Mouse (Mus musculus) Patski (cell line): ENCODE data around the gene Gm44596. TPM values are rescaled to one million over a fixed set of nuclear protein-coding genes. Genes with fewer than 3 reads are reported as not detected.

ENCODE experiments used
- ATAC-seq: fragments of 100-300 bp; one replicate; pipeline ENCODE4 v1.8.0; 2021
- CTCF ChIA-PET: fragments of 350-600 bp; sonication (Branson Sonifier 250); formaldehyde crosslinking; loops from one replicate; lab custom pipeline; 2022; ENCODE audit warnings: inconsistent platforms; lab: Charles Lee
- POLR2A ChIA-PET: fragments of 350-600 bp; sonication (Branson Sonifier 250); formaldehyde crosslinking; loops from one replicate; lab custom pipeline; 2022; ENCODE audit warnings: antibody characterized with exemption, inconsistent platforms; lab: Charles Lee
- DNase-seq: peaks from one replicate; pipeline ENCODE4 v3.0.0-alpha.2; 2011; ENCODE audit warnings: low read depth, low spot score
- H3K27me3 ChIP-seq: fragments of 371-371 bp; one replicate; pipeline ENCODE4 v1.5.1; 2021
- CTCF ChIP-seq: fragments of 100-300 bp; IDR thresholded peaks from one replicate; pipeline ENCODE4 v1.5.1; 2021
- in situ Hi-C: fragments of 300-500 bp; cut with MboI; formaldehyde crosslinking; loops from 3 replicates; pipeline ENCODE4 v1.11.1; 2018; ENCODE audit warnings: low pct_unique_long_range_greater_than_20kb, mixed read lengths
- polyA plus RNA-seq: library from polyadenylated mRNA; unstranded; gene quantifications from one replicate; pipeline ENCODE4 v1.2.3, GENCODE M21; 2021

The Gm44596 gene
- polyA plus RNA-seq, 1 experiment from 2014 or later, result not detected

- DNase-seq, result peak; percentile 77
- TF ChIP-seq CTCF, result no peak
- ChIA-PET POLR2A (interaction anchor here (0.6 to 1.0 kb wide), 2 partner anchors 9 to 76 kb away, joined by 3 to 5 read pairs; no protein-coding TSS in a partner anchor), CTCF (interaction anchor here (0.8 to 2.0 kb wide), 4 partner anchors 7 to 55 kb away, joined by 3 to 6 read pairs (median 4); no protein-coding TSS in a partner anchor)
- ATAC-seq, result peak; percentile 88
- in situ Hi-C loops, result loop anchor here (25.0 kb wide), 1 partner anchor 1087 kb away; no protein-coding TSS in a partner anchor
- H3K27me3 ChIP-seq, result no peaks in the 10 kb centered on the region
These were observed 49.1 kb downstream of the Gm44596 start, which contains the start of gene Itfg2 for GRCm38 (mm10) chr6:128424269-128425019. Itfg2 (minus strand) TSS chr6:128424931.

DNA sequence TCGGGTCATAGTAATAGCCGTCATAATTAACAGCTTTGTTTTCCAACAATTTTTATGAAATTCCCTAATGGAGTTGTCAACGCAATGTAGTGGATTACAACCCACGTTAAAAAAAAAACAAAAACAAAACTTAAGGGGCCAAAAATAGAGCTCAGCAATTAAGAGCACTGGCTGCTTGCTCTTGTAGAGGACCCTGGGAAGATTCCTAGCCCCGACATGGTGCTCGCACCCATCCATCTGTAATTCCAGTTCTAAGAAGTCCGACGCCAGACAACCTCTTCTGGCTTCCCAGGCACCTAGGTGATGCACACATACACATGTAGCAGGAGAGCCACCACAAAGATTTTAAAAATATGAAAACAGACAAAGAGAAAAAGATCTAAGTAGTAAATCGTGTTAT lies 49.7 kb downstream of the Gm44596 start:
- ATAC-seq (no peak), DNase-seq (no peak)
- ChIA-PET CTCF (interaction anchor here (0.8 to 2.0 kb wide), 5 partner anchors 8 to 54 kb away, joined by 3 to 6 read pairs (median 4); no protein-coding TSS in a partner anchor), POLR2A (interaction anchor here (1.0 kb wide), 1 partner anchor 8 kb away, joined by 5 read pairs; no protein-coding TSS in a partner anchor)
- H3K27me3 ChIP-seq, result no peaks in the 10 kb centered on the region
- no peak for TF ChIP-seq CTCF
- in situ Hi-C loops, result loop anchor here (25.0 kb wide), 1 partner anchor 1088 kb away; no protein-coding TSS in a partner anchor

GRCm38 (mm10) chr6:128427571-128427970 lies 52.3 kb downstream of the Gm44596 start:
- ATAC-seq (no peak), DNase-seq (no peak)
- no peaks in the 10 kb centered on the region for H3K27me3 ChIP-seq
- in situ Hi-C loops, result loop anchor here (25.0 kb wide), 1 partner anchor 1090 kb away; no protein-coding TSS in a partner anchor
- CTCF ChIA-PET, result no interaction called here
- TF ChIP-seq CTCF, result no peak
- POLR2A ChIA-PET, result no interaction called here

GRCm38 (mm10) chr6:128429300-128429699 lies 54.0 kb downstream of the Gm44596 start:
- DNase-seq, result no peak
- ChIA-PET POLR2A (interaction anchor here (0.5 to 0.7 kb wide), 2 partner anchors 91 to 1284 kb away, joined by 4 to 10 read pairs; no protein-coding TSS in a partner anchor), CTCF (interaction anchor here (1.0 kb wide), 1 partner anchor 17 kb away, joined by 3 read pairs; no protein-coding TSS in a partner anchor)
- in situ Hi-C loops, result loop anchor here (25.0 kb wide), 1 partner anchor 1092 kb away; no protein-coding TSS in a partner anchor
- TF ChIP-seq CTCF, result no peak
- ATAC-seq, result no peak
- H3K27me3 ChIP-seq, result no peaks in the 10 kb centered on the region

DNA sequence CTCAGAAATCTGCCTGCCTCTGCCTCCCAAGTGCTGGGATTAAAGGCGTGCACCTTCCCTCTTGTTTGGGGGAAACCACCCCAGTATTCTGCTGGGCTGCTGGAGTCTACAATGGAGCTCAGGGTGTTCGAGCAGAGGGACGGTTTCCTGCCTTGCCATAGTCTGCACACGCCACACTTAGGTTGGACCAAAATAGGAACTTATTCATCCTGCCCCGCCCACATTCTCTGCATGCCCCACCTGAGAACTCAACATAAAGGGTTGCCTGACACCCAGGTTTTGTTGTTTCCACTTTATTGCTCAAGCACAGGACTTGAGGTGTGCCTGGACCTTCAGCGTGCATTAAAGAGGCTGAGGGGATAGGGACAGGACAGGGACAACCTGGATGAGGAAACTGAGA lies 54.5 kb downstream of the Gm44596 start:
- POLR2A ChIA-PET, result interaction anchor here (0.7 kb wide), 1 partner anchor 91 kb away, joined by 10 read pairs; no protein-coding TSS in a partner anchor
- no peak for DNase-seq
- CTCF ChIA-PET, result no interaction called here
- in situ Hi-C loops, result loop anchor here (10.0 to 25.0 kb wide), 2 partner anchors 785 to 1093 kb away; no protein-coding TSS in a partner anchor
- no peaks in the 10 kb centered on the region for H3K27me3 ChIP-seq
- TF ChIP-seq CTCF, result no peak
- ATAC-seq, result no peak

GRCm38 (mm10) chr6:128432356-128432915 lies 57.1 kb downstream of the Gm44596 start:
- H3K27me3 ChIP-seq, result no peaks in the 10 kb centered on the region

GRCm38 (mm10) chr6:128433566-128433965 lies 58.3 kb downstream of the Gm44596 start:
- in situ Hi-C loops, result loop anchor here (10.0 to 25.0 kb wide), 2 partner anchors 781 to 1096 kb away; no protein-coding TSS in a partner anchor
- no peak for ATAC-seq

More at GRCm38 (mm10) chr6:128432356-128432915, 57.1 kb downstream of the Gm44596 start:
- ChIA-PET POLR2A (interaction anchor here (1.3 kb wide), 1 partner anchor 8 kb away, joined by 5 read pairs; the partner anchor contains the start of gene Itfg2), CTCF (interaction anchor here (1.2 kb wide), 1 partner anchor 47 kb away, joined by 4 read pairs; no protein-coding TSS in a partner anchor)
- in situ Hi-C loops, result loop anchor here (10.0 to 25.0 kb wide), 2 partner anchors 782 to 1095 kb away; no protein-coding TSS in a partner anchor
- no peak for TF ChIP-seq CTCF
- ATAC-seq (no peak), DNase-seq (no peak)

GRCm38 (mm10) chr6:128435474-128435873 lies 60.2 kb downstream of the Gm44596 start:
- ChIA-PET POLR2A (interaction anchor here (0.6 kb wide), 1 partner anchor 9 kb away, joined by 3 read pairs; no protein-coding TSS in a partner anchor), CTCF (interaction anchor here (1.4 kb wide), 1 partner anchor 10 kb away, joined by 4 read pairs; no protein-coding TSS in a partner anchor)
- no peak for DNase-seq
- H3K27me3 ChIP-seq, result no peaks in the 10 kb centered on the region
- no peak for TF ChIP-seq CTCF
- in situ Hi-C loops, result loop anchor here (10.0 to 25.0 kb wide), 2 partner anchors 779 to 1098 kb away; no protein-coding TSS in a partner anchor
- ATAC-seq, result no peak

More at GRCm38 (mm10) chr6:128433566-128433965, 58.3 kb downstream of the Gm44596 start:
- H3K27me3 ChIP-seq, result no peaks in the 10 kb centered on the region
- POLR2A ChIA-PET, result interaction anchor here (1.3 kb wide), 1 partner anchor 9 kb away, joined by 5 read pairs; the partner anchor contains the start of gene Itfg2
- no peak for DNase-seq
- no peak for TF ChIP-seq CTCF
- CTCF ChIA-PET, result interaction anchor here (1.2 kb wide), 1 partner anchor 46 kb away, joined by 4 read pairs; no protein-coding TSS in a partner anchor

GRCm38 (mm10) chr6:128436356-128437005 lies 61.2 kb downstream of the Gm44596 start:
- ChIA-PET POLR2A (no interaction called here), CTCF (no interaction called here)
- no peaks in the 10 kb centered on the region for H3K27me3 ChIP-seq
- DNase-seq (no peak), ATAC-seq (no peak)
- TF ChIP-seq CTCF, result no peak
- in situ Hi-C loops, result loop anchor here (10.0 to 25.0 kb wide), 2 partner anchors 778 to 1099 kb away; no protein-coding TSS in a partner anchor
